Mouse (Mus musculus) neural tube, embryonic 14.5 days (tissue): ENCODE results near the gene Pigr. TPM values are rescaled to one million over a fixed set of nuclear protein-coding genes. Genes with fewer than 3 reads are reported as not detected.

Experiments
- ATAC-seq: fragments of 200-750 bp; cut with Nextera tagmentation; 2 replicates; pipeline ENCODE4 v1.8.0; 2017; ENCODE audit warnings: low read depth, mild to moderate bottlenecking, moderate TSS enrichment, moderate library complexity
- H3K27ac ChIP-seq: fragments of 300-500 bp; sonication (generic); 2 replicates; pipeline ENCODE4 v1.5.1; 2014; ENCODE audit warnings: low read depth, mild to moderate bottlenecking, control low read depth, low read length, moderate library complexity, mixed read lengths
- H3K27me3 ChIP-seq: fragments of 300-500 bp; sonication (generic); 2 replicates; pipeline ENCODE4 v1.6.1; 2014; ENCODE audit warnings: low read length; ENCODE audit not compliant: control insufficient read depth, insufficient read depth
- H3K36me3 ChIP-seq: fragments of 300-500 bp; sonication (generic); 2 replicates; pipeline ENCODE4 v1.6.1; 2014; ENCODE audit warnings: low read length, mixed read lengths; ENCODE audit not compliant: control insufficient read depth, insufficient read depth
- H3K4me1 ChIP-seq: fragments of 300-500 bp; sonication (generic); 2 replicates; pipeline ENCODE4 v1.6.1; 2014; ENCODE audit warnings: low read length; ENCODE audit not compliant: control insufficient read depth, insufficient read depth
- H3K4me2 ChIP-seq: fragments of 300-500 bp; sonication (generic); 2 replicates; pipeline ENCODE4 v1.6.1; 2014; ENCODE audit warnings: mild to moderate bottlenecking, low read depth, low read length, control low read depth
- H3K4me3 ChIP-seq: fragments of 300-500 bp; sonication (generic); 2 replicates; pipeline ENCODE4 v1.5.1; 2014; ENCODE audit warnings: low read depth, low read length, control low read depth, mixed read lengths
- H3K9ac ChIP-seq: fragments of 300-500 bp; sonication (generic); replicated peaks from 2 replicates; pipeline ENCODE4 v1.6.1; 2014; ENCODE audit warnings: low read depth, mild to moderate bottlenecking, control low read depth, low read length, mixed read lengths
- H3K9me3 ChIP-seq: fragments of 300-500 bp; sonication (generic); 2 replicates; pipeline ENCODE4 v1.6.1; 2016; ENCODE audit warnings: low read length; ENCODE audit not compliant: control insufficient read depth
- WGBS: fragments of 180-500 bp; shearing (Covaris S2); extraction: QIAGEN DNeasy Blood & Tissue Kit; methylation state at CpG from one replicate; pipeline ENCODE4 v1.1.7; 2014; 5-methylcytosine and 5-hydroxymethylcytosine counted together
- polyA plus RNA-seq: library from polyadenylated mRNA; unstranded; fragments of >200 nt; fragmentation: Nextera tagmentation; extraction: Ambion mirVana; gene quantifications from 2 replicates; pipeline ENCODE4 v1.2.1, GENCODE M21; 2014

Gene Pigr
- polyA plus RNA-seq, 1 experiment from 2014 or later, result not detected

DNA sequence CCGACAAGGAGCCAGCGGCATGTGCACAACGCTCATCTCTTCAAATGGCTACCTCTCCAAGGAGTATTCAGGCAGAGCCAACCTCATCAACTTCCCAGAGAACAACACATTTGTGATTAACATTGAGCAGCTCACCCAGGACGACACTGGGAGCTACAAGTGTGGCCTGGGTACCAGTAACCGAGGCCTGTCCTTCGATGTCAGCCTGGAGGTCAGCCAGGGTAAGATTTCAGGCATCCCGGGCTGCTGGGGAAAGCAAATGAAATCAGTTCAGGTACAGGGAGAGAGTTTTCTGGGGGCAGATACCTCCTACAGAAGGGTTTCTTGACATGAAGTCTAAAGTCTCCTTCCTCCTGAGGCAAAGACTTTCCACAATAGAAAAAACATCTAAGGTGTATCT lies 15.1 kb downstream of the Pigr start:
- ATAC-seq, result no peak
- no peaks in the 10 kb centered on the region for H3K4me1 ChIP-seq
- no peak overlapping the region for H3K4me2 ChIP-seq
- no peak overlapping the region for H3K9ac ChIP-seq
- no peak overlapping the region for H3K27ac ChIP-seq
- no peaks in the 10 kb centered on the region for H3K36me3 ChIP-seq
- 91% methylated on average over 7 of the region's 7 CpGs for WGBS
- no peaks in the 10 kb centered on the region for H3K9me3 ChIP-seq
- no peaks in the 10 kb centered on the region for H3K27me3 ChIP-seq
- no peak overlapping the region for H3K4me3 ChIP-seq

GRCm38 (mm10) chr1:130844516-130844915 lies 18.0 kb downstream of the Pigr start:
- H3K27ac ChIP-seq, result no peak overlapping the region
- H3K9ac ChIP-seq, result no peak overlapping the region
- H3K4me1 ChIP-seq, result no peaks in the 10 kb centered on the region
- H3K4me3 ChIP-seq, result no peak overlapping the region
- H3K9me3 ChIP-seq, result no peaks in the 10 kb centered on the region
- H3K4me2 ChIP-seq, result no peak overlapping the region
- ATAC-seq, result no peak
- H3K36me3 ChIP-seq, result no peaks in the 10 kb centered on the region
- H3K27me3 ChIP-seq, result no peaks in the 10 kb centered on the region
- 94% methylated on average over 7 of the region's 7 CpGs for WGBS

GRCm38 (mm10) chr1:130849530-130850214 lies 23.2 kb downstream of the Pigr start:
- H3K4me1 ChIP-seq, result no peaks in the 10 kb centered on the region
- H3K27ac ChIP-seq, result no peak overlapping the region
- no peaks in the 10 kb centered on the region for H3K36me3 ChIP-seq
- 93% methylated on average over 10 of the region's 10 CpGs for WGBS
- no peak overlapping the region for H3K9ac ChIP-seq
- no peaks in the 10 kb centered on the region for H3K9me3 ChIP-seq
- H3K27me3 ChIP-seq, result no peaks in the 10 kb centered on the region
- H3K4me3 ChIP-seq, result no peak overlapping the region
- no peak overlapping the region for H3K4me2 ChIP-seq
- ATAC-seq, result no peak

DNA sequence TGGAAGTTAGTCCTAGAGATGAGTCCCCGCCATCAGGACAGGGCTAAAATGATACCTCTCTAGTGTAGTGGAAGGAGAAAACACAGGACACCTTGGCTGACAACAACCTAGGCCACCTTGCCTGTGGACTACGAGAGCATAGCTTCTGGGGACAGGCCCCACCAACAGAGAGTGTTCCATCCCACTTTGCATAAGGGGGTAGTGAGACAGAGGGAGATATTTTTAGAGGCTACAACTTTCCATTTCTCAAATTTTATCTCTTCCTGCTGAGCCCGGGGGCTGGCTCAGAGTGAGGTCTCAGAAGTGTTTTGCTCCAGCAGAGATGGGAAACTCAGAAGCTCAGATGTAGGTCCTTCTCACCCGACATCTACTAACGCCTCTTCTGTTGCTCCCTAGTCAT lies 23.9 kb downstream of the Pigr start:
- Histone ChIP-seq H3K9me3 (no peaks in the 10 kb centered on the region), H3K36me3 (no peaks in the 10 kb centered on the region), H3K4me2 (no peak overlapping the region), H3K4me3 (no peak overlapping the region), H3K27me3 (no peaks in the 10 kb centered on the region), H3K27ac (no peak overlapping the region), H3K9ac (no peak overlapping the region), H3K4me1 (no peaks in the 10 kb centered on the region)
- 92% methylated on average over 5 of the region's 5 CpGs for WGBS
- no peak for ATAC-seq

- Histone ChIP-seq H3K4me2 (no peak overlapping the region), H3K4me3 (no peak overlapping the region), H3K9ac (no peak overlapping the region), H3K36me3 (no peaks in the 10 kb centered on the region), H3K27ac (no peak overlapping the region), H3K9me3 (no peaks in the 10 kb centered on the region), H3K27me3 (no peaks in the 10 kb centered on the region), H3K4me1 (no peaks in the 10 kb centered on the region)
- ATAC-seq, result no peak
- WGBS, result 86% methylated on average over 9 of the region's 9 CpGs
These were observed 28.3 kb downstream of the Pigr start for GRCm38 (mm10) chr1:130854819-130855218.

GRCm38 (mm10) chr1:130855723-130856122 lies 29.2 kb downstream of the Pigr start:
- ATAC-seq, result no peak
- Histone ChIP-seq H3K36me3 (no peaks in the 10 kb centered on the region), H3K9me3 (no peaks in the 10 kb centered on the region), H3K4me1 (no peaks in the 10 kb centered on the region), H3K4me2 (no peak overlapping the region), H3K9ac (no peak overlapping the region), H3K27me3 (no peaks in the 10 kb centered on the region), H3K4me3 (no peak overlapping the region), H3K27ac (no peak overlapping the region)
- WGBS, result 75% methylated on average over 2 of the region's 2 CpGs

- Histone ChIP-seq H3K9me3 (no peaks in the 10 kb centered on the region), H3K27me3 (no peaks in the 10 kb centered on the region), H3K27ac (no peak overlapping the region), H3K4me3 (no peak overlapping the region), H3K9ac (no peak overlapping the region), H3K4me2 (no peak overlapping the region), H3K36me3 (no peaks in the 10 kb centered on the region), H3K4me1 (no peaks in the 10 kb centered on the region)
- WGBS, result 91% methylated on average over 4 of the region's 4 CpGs
- ATAC-seq, result no peak
These were observed 31.0 kb downstream of the Pigr start for GRCm38 (mm10) chr1:130857456-130857855.

- WGBS, result 95% methylated on average over 4 of the region's 4 CpGs
- Histone ChIP-seq H3K4me3 (no peak overlapping the region), H3K9me3 (no peaks in the 10 kb centered on the region; the same call in 1 of the 2 replicates), H3K9ac (no peak overlapping the region), H3K4me2 (no peak overlapping the region), H3K36me3 (no peaks in the 10 kb centered on the region), H3K27ac (no peak overlapping the region), H3K27me3 (no peaks in the 10 kb centered on the region), H3K4me1 (no peaks in the 10 kb centered on the region)
- ATAC-seq, result no peak
These were observed 37.8 kb downstream of the Pigr start for GRCm38 (mm10) chr1:130864238-130864637.

GRCm38 (mm10) chr1:130864741-130865140 lies 38.3 kb downstream of the Pigr start:
- H3K36me3 ChIP-seq, result no peaks in the 10 kb centered on the region
- no peak overlapping the region for H3K9ac ChIP-seq
- H3K9me3 ChIP-seq, result no peaks in the 10 kb centered on the region; the same call in 1 of the 2 replicates
- no peak overlapping the region for H3K4me2 ChIP-seq
- no peaks in the 10 kb centered on the region for H3K4me1 ChIP-seq
- 92% methylated on average over 5 of the region's 5 CpGs for WGBS
- H3K27ac ChIP-seq, result no peak overlapping the region
- no peak for ATAC-seq
- no peaks in the 10 kb centered on the region for H3K27me3 ChIP-seq
- no peak overlapping the region for H3K4me3 ChIP-seq
